Mouse (Mus musculus): ENCODE measurements around the gene Anln. TPM values are rescaled to one million over a fixed set of nuclear protein-coding genes. Genes with fewer than 3 reads are reported as not detected.
"Not testable (repeated sequence)": the region's sequence is repeated elsewhere in the genome, so short reads cannot be mapped to it uniquely, and the experiment has no call there.

The Anln gene
- total RNA-seq (2021), result 1 to 10 TPM; 1.9 to 2.3 TPM
- long read RNA-seq, experiment 1, partial matches to known transcripts, result 1 of 3 reads
- long read RNA-seq, experiment 1, other reads (novel, unspliced or antisense), result 2 of 3 reads
- long read RNA-seq, experiment 2, result 0 reads

DNA sequence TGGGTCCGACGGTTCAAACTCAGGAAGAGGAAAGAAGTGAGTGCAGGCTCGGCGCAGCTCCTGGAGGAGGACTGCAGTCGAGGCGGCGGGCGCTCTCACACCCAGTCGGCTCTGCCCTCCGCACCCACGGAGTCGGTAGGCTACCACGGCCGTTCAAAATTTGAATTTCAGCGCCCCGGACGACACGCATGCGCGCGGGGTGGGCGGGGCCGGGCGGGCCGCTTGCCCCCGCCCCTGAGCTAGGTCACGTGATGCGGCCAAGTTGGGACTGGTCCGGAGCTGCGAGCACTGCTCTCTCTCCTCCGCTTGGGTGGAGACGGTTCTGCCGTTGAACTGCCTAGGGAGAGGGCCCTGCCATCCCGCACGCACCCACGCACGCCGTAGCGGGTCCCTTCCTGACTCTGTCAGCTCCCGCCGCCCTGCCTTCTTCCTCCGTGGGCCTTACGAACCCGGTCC is at the start of gene Anln:
Gene Anln, minus strand, starts transcription at position 168 of the 456 bp plus-strand sequence.
- DNase-seq (ENCODE audit: low spot score in 2 of 2), result peak; percentile 89 to 92

DNA sequence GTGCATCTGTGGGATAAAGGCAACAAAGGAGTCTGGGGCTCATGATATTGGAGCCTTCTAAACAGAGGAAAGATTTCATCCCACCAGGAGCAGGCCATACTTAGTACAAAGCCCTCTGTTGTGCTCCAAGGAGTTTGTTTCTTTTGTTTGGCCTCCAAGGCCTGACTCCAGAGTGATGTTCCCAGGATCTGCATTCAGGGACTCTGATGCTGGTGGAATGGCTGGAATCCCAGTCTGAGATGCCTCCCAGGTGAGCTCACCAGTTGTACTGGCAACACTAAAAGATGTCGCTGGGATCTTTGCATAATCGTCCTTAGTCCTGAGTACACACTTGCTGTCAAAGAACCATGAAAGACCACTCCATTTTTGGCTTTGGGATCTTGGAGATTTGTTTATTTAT is 45.1 kb upstream of the Anln start:
- no peak for DNase-seq (ENCODE audit: low spot score in 2 of 2)

DNA sequence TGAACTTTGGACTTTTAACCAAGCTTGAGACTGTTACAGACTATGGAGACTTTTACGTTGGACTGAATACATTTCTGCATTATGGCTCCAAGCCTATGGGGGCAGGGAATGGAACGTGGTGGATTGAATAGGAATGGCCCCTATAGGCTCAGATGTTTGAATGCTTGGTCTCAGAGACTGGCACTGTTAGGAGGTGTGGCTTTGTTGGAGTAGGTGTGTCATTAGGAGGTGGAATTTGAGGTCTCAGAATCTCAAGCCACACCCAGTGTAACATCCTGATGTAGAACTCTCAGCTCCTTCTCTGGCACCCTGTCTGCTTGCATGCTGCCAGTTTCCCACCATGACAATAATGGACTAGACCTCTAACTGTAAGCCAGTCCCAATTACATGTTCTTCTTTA is 44.2 kb upstream of the Anln start:
- DNase-seq (ENCODE audit: low spot score in 2 of 2), result no peak

- no peak for DNase-seq (ENCODE audit: low spot score in 2 of 2)
Measured at GRCm38 (mm10) chr9:22430315-22430840, 41.4 kb upstream of the Anln start.

DNA sequence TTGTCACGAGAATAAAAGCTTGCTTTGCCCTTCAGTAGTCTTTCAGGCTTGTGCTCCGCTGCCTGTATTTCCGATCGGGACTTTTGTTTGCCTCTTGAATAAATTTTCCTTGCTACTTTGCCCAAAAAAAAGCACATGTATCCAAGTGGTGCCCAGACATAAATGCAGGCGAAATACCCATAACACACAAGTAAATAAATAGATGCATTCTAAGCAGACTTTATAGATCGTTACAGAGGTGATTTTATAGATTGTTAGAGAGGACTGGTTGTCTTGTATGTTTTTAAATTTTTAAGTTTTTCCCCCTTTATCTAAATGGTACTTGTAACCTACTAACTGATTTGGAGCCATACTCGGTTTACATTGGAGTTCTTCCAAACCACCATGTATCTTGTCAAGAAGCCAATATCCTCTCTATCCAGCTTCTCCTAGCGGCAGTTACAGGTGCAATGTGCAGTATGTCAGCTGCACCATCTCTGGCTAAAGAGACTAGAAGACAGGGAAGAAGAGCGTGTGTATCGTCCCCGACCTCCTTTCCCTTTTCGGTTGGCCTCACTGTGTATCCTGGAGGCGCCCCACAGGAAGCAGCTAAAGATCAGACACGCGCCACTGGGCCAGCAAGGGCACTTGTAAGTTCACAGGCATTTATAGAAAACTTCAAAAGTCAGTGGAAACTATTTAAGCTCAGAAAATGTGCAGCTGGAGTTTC is 40.7 kb upstream of the Anln start:
- DNase-seq (ENCODE audit: low spot score in 2 of 2), result no peak

DNA sequence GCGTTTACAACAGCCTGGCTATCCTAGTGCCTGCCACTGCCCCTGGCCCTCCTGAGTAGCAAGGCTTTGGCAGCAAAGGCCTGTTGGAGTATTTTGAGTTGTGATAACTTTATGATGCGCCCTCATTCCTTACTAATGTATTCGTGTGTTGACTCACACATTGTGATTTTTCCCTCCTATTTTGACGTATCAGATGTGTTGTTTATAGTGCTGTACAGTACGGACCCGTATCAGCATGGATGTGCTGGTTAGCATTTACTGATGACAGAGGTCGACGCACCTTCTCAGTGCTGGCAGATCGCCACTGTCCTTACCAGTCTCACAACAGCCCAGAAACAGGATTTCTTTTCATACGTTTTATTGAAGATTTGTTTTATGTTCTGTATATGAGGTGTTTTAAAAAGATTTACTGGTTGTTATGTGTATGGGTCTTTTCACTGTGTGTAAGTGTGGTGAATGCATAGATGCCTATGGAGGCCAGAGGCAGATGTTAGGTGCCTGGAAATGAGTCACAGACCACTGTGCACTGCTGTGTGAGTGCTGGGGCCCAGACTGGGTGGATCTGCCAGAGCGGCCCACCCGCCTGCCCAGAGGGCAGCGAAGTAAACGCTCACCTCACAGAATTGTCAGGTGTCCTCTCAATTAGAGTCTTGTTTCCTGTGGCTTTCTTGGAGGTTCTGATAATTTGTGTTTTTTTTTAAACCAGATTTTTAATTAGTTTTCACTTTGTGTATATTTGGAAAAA is 39.9 kb upstream of the Anln start:
- no peak for DNase-seq (ENCODE audit: low spot score in 2 of 2)

DNA sequence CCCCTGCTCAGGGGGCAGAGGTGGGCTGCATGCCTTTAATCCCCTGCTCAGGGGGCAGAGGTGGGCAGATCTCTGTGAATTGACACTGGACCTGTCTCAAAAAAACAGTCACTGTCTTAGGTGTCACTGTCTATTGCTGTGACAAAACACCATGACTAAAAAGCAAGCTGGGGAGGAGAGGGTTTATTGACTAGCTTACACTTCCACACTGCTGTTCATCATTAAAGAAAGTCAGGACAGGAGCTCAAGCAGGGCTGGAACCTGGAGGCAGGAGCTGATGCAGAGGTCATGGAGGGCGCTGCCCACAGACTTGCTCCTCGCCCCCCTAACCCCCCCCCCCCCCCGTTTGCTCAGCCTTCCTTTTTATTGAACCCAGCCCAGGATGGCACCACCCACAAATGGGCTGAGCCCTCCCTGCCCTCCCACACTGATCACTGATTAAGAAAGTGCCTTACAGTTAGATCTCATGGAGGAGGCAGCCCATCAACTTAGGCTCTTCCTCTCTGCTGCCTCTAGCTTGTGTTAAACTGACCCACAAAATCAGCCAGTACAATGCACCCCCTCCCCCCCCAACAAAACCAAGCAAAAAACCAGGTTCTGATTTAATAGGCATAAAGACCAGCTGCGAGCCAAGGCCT is 39.2 kb upstream of the Anln start:
- DNase-seq (ENCODE audit: low spot score in 2 of 2), result no peak

DNA sequence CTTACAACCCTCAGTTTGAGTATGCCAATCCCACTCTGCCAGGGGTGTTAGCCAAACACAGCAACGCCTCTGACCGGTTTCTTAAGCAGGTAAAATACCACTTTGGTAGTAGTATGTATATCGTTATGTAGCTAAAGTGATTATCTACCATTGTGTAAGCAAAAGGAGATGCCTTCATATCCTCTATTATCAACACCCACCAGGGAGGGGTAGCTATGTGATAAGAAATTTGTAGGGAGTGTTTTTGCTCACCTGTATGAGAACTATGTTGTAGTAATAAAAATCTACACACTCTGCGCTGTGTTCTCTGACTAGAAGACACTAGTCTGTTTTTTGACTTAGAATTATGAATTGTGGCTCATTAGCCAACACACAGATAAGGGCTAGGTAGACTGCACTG is 35.7 kb upstream of the Anln start:
- DNase-seq (ENCODE audit: low spot score in 2 of 2), result no peak

DNA sequence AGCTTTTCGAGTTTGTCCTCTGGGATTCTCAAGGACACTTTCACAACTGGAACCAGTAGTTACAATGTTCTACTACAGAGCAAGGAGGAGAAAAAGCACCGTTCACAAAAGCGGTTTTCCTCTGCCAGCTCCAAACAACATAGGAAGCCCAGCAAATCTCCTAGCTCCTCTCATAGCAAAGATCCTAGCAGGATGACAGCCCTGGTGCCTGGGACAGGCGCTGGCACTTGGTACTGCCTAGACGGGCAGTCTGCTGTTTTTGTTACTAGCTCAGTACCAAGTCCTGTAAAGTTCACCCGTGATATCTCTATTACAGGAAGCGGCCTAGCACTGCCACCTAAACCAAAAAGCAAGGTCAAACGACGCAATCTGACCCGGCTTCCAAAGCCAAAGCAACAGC is 35.2 kb upstream of the Anln start:
- no peak for DNase-seq (ENCODE audit: low spot score in 2 of 2)

GRCm38 (mm10) chr9:22423507-22423906 is 34.5 kb upstream of the Anln start:
- no peak for DNase-seq (ENCODE audit: low spot score in 2 of 2)

- DNase-seq (ENCODE audit: low spot score in 2 of 2), result no peak
Measured at GRCm38 (mm10) chr9:22422559-22422958, 33.6 kb upstream of the Anln start.

DNA sequence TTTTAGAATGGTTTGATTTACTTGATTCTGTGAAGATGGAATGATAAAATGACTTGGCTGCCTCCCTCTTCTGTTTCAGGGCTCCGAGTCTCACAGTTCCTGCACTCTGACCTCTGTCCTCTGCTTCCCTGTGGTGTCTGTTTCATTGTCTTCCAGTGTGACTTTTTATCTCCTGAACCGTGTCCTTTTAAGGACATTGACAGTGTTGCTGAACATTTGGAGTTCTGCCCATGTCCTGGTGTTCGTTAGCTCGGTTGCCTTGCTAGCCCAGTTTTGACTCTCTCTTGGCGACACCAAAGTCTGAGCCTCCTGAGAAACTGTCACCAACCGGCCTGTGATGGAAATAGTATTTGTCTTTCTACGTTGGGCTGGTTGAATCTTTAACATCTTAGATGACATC is 31.5 kb upstream of the Anln start:
- DNase-seq (ENCODE audit: low spot score in 2 of 2), result no peak

GRCm38 (mm10) chr9:22419877-22420276 is 30.9 kb upstream of the Anln start:
- no peak for DNase-seq (ENCODE audit: low spot score in 2 of 2)

- DNase-seq (ENCODE audit: low spot score in 2 of 2), result no peak
Measured at GRCm38 (mm10) chr9:22417547-22417946, 28.6 kb upstream of the Anln start.

GRCm38 (mm10) chr9:22416187-22416586 is 27.2 kb upstream of the Anln start:
- DNase-seq (ENCODE audit: low spot score in 2 of 2), result no peak

GRCm38 (mm10) chr9:22411002-22411857 is 22.2 kb upstream of the Anln start, which contains the start of gene 9530077C05Rik:
Gene 9530077C05Rik, plus strand, starts transcription at chr9:22411513.
- peak; percentile 88 to 91 for DNase-seq (ENCODE audit: low spot score in 2 of 2)

GRCm38 (mm10) chr9:22409501-22409900 is 20.5 kb upstream of the Anln start:
- DNase-seq (ENCODE audit: low spot score in 2 of 2), result no peak

DNA sequence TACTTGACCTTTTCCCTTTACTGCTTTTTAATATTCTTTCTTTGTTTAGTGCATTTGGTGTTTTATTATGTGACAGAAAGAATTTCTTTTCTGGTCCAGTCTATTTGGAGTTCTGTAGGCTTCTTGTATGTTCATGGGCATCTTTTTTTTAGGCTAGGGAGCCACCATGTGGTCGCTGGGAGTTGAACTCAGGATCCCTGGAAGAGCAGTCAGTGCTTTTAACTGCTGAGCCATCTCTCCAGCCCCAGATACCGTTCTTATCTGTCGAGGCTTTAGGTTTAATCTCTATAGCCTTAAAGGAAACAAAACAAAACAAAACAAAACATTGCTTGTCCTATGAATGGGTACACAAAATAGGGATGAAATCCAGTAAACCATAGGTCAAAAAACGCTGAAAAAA is 19.4 kb upstream of the Anln start:
- DNase-seq (ENCODE audit: low spot score in 2 of 2), result not testable (repeated sequence)

- not testable (repeated sequence) for DNase-seq (ENCODE audit: low spot score in 2 of 2)
Measured at GRCm38 (mm10) chr9:22407633-22408032, 18.6 kb upstream of the Anln start.

DNA sequence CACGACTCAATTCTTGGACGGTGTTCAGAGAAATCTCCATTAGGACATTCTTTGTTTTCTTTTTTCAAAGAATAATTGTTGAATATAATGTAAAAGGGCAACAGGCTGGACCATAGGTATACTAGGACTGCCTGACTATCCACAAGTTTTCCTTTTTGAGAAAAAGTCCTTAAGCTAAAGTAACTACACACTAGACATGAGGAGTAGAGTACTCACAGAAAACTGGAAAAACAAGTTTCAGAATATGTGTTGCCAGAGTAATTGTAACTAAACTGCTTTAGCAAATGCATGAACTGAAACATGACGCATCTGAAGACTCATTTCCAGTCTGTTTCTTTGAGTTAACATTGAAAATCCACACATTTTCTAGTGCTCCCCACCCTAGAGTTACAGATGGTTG is 16.4 kb upstream of the Anln start:
- no peak for DNase-seq (ENCODE audit: low spot score in 2 of 2)

- not testable (repeated sequence) for DNase-seq (ENCODE audit: low spot score in 2 of 2)
Measured at GRCm38 (mm10) chr9:22403501-22403900, 14.5 kb upstream of the Anln start.
